Mouse (Mus musculus): ENCODE results near the gene Bcr.

The Bcr gene

GRCm38 (mm10) chr10:75224630-75225029 is 164.2 kb downstream of the Bcr start:
- no peak for ATAC-seq (ENCODE audit: insufficient number of reproducible peaks, low FRiP score, low TSS enrichment)

DNA sequence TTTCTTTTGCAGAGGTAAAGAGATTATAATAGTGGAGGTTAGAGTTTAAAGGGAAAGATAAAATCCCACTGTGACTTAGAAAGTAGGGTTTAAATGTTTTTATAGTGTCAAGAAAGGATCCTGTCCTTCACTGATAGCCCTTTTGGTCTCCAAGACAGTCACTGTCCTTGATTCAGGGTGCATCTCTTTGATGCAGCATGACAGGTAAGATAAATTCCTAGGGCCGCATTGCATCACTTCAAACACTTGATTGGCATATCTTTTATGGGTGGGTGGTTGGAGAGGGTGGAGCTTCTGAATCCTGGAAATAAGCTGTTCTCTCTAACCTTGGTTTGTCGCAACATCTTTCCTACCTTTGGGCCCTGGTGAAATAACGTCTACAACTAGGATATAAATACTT is 167.0 kb downstream of the Bcr start:
- no peak for ATAC-seq (ENCODE audit: insufficient number of reproducible peaks, low FRiP score, low TSS enrichment)

GRCm38 (mm10) chr10:75230572-75230971 is 170.2 kb downstream of the Bcr start:
- ATAC-seq (ENCODE audit: insufficient number of reproducible peaks, low FRiP score, low TSS enrichment): no peak

GRCm38 (mm10) chr10:75231876-75232275 is 171.5 kb downstream of the Bcr start:
- no peak for ATAC-seq (ENCODE audit: insufficient number of reproducible peaks, low FRiP score, low TSS enrichment)

DNA sequence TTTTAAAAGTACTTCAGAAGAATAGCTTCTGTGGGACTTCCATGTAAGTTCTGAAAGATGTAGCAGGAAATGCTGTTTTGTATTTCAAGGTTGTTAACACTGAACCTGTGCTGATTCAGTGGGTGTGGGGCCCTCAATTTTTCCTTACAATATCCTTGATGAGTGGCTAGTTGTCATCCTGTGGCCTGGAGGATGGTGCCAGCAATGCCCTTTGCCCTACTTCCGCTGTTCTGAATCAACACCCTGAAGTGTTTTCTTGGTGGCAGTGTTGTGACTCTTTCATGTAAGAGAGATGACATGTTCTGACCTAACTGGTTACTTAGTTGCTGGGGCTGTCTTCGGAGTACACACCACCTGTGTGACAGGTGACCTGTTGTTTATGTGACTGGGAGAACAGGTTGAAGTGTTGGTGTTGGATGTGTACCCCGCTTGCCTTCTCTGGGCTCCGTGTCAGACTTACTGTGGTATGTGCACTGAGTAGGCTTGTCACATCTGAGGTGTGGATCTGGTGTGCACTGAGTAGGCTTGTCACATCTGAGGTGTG is 172.3 kb downstream of the Bcr start:
- no peak for ATAC-seq (ENCODE audit: insufficient number of reproducible peaks, low FRiP score, low TSS enrichment)

DNA sequence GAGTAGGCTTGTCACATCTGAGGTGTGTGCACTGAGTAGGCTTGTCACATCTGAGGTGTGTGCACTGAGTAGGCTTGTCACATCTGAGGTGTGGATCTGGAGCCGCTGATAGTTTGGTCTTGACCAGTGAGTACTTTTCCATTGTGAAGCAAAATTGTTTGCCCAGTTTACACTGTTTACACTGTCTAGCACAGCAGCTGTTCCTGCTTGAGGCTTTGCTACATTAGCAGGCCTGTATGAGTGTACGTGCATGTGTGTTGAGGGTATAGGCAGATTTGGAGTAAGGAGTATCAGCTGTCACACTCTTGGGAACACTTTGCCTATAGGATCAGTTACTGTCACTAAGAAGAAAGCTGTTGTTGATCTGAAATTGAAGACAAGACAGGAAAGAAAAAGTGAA is 173.1 kb downstream of the Bcr start:
- no peak for ATAC-seq (ENCODE audit: insufficient number of reproducible peaks, low FRiP score, low TSS enrichment)

All from cerebellum, adult (tissue).